Mouse (Mus musculus) ovary, postnatal 10 days (tissue): ENCODE data around the gene Cyp26a1.

Source experiments
- DNase-seq: peaks from one replicate; pipeline ENCODE4 v3.0.0; 2022; ENCODE audit warnings: low spot score

Cyp26a1 gene

DNA sequence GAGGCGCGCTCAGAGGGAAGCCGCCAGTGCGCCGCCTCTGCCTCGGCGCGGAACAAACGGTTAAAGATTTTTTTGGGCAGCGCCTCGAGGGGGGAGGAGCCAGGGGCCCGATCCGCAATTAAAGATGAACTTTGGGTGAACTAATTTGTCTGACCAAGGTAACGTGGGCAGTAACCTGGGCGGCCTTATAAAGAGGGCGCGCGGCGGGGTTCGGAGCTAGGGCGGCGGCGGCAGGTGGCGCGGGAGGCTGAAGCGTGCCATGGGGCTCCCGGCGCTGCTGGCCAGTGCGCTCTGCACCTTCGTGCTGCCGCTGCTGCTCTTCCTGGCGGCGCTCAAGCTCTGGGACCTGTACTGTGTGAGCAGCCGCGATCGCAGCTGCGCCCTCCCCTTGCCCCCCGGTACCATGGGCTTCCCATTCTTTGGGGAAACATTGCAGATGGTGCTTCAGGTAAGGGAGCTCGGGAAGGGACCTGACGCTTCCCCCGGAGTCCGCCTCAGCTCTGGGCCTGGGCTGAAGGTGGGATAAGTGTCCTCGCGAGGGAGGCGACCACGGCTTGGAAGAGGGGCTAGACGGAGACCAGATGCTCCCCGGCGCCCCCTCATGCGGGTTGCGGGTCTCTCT lies at the start of gene Cyp26a1:
TSS of gene Cyp26a1 (plus strand) at position 148 of the 622 bp plus-strand sequence.
- DNase-seq: no peak

DNA sequence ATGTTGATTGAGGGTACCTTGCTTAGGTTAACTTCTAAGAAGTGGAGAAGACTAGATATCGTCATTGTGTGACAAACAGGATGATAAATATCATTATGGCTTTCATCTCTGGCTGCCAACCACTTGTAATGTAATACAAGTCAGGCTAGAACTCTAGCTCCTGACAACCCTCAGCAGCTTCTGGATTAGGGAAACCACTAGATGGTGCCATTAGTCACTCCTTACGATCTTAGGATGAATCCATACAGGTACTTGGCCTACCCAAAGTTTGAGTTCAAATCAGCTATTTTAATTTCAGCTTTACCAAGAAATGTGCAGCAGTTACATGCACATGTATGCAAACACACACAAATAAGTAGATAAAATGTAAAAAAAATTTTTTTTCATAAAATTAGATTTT lies 49.6 kb upstream of the Cyp26a1 start:
- no peak for DNase-seq

DNA sequence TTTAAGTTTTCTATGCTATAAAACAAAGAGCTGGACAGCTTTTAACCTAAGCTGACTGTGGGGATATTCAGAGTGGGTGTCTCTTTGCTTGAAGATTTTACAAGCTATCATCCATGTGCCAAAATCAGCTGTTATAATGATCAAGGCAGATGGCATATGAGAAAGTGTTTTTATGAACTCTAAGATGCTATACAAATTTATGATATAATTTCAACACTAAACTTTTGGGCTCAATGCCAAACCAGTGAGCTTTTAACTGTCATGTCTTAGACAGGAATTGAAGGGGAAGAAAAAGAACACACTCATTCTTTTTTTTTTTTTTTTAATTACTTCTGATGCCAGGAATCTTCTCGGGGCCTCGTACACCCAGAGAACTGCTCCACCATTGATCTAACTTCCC lies 47.1 kb upstream of the Cyp26a1 start:
- DNase-seq: no peak

DNA sequence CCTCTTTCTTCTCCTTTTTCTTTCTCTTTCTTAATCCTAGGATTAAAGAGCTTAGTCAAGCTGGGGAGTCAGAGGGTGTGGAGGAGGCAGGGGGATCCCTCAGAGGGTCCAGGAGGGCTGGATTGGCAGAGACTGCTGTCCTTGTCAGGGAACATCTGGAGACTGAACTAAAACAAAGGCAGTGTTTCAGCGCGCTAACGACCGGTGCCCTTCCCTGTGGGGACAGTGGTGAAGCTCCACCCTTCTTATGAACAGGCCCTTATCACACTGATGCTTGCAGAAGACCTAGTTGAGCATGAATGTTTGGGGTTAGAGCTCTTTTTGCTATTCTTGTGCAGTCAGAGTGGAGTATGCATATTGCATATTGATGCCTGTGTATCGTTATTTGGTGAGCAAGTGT lies 43.6 kb upstream of the Cyp26a1 start:
- DNase-seq: no peak

DNA sequence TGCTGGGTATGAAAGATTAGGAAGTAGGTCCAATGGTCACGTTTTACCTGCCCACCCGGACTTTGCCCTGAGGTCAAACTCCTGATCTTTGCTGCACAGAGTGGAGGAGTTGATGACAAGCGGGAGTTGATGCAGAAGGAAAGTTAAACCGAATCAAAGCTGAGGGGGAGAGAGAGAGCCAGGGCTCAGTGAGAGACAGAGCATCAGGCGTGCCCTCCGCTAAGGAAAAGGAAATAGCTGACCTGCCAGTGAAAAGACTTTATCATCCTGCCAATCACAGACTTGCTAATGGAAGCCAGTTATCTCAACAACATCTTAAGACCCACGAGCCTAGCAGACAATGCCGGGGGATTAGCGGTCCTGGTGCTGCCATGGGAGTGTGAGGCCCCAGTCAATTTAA lies 41.2 kb upstream of the Cyp26a1 start:
- no peak for DNase-seq

DNA sequence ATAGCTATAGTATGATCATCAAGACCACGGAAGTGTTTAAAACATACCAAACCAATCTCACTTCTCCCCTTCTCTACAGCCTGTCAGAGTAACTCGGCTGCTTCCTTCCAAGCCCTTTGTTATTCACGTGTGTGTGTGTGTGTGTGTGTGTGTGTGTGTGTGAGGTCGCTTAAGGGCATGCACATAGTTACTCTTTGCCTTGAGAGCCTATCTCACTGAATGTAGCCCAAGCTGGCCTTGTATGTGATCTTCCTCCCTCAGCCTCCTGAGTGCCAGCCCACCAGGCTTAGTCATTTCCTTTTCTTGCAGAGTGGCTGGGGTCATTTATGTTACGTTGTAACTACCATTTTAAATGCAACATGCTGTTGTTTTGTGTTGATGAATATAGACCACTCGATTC lies 32.3 kb upstream of the Cyp26a1 start:
- no peak for DNase-seq

DNA sequence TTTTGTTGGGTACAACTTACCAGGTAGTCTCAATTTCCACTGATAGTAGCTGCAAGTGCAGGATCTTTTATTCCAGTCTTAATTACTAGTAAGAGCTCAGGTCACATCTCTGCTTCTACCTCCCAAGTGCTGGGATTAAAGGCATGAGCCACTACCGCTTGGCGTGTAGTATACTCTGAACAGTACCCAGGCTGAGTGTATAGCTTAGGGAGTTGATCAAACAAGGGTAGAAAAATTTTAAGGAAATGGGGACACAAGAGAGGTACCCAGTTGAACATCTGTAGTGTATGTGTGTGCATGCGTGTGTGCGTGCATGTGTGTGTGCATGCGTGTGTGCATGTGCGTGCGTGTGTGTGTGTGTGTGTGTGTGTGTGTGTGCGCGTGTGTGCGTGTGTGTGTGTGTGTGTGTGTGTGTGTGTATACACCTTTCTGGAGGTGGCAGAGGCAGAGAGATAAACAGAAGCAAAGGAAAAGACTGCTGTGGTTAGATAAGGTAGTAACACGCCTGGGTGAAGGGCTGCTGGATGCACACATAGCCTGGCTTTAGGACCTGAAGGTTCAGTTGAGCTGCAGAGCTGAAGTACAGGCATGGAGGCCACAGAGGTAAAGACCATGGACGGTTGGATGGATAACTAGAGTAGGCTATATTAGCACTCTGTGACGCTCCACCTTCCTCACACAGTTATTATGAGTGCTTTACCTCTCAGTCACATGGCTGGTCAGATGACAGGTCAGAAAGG lies 29.6 kb upstream of the Cyp26a1 start:
- DNase-seq: no peak

DNA sequence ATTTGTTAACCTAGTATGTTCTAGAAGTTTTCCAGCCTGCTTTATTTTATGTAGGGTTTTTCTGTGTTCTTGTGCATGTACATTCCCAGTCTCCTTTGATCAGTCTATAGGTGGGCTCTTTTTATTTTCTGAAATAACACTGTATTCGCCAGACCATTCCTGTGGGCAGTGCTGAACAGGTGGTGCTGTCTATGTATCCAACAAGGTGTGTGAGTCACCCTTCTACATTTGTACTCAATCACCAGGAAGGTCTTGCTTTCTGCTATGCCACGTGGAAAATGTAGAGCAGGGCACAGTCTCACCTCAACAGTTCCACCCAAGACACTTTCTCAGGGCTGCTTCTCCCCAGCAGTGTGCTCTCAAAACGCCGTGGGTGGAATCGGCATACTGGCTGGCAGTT lies 28.9 kb upstream of the Cyp26a1 start:
- no peak for DNase-seq

DNA sequence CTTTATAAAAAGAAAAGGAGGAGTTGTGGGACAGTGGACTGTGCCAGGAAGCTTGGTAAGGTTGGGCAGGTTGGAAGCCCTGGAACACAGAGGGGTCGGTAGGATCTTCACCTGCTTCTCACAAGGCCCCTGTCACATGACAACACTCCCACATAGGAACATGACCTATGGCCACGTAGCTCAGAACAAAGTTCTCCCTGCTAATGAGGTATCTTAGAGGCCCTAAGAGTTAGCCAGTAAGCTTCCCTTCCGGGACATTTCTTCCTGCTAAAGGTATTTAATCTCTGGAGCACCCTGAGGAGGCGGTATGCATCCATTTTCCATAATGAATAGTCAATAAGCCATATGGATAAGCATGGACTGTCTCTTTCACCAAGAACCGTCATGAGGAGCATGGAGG lies 28.1 kb upstream of the Cyp26a1 start:
- DNase-seq: no peak

DNA sequence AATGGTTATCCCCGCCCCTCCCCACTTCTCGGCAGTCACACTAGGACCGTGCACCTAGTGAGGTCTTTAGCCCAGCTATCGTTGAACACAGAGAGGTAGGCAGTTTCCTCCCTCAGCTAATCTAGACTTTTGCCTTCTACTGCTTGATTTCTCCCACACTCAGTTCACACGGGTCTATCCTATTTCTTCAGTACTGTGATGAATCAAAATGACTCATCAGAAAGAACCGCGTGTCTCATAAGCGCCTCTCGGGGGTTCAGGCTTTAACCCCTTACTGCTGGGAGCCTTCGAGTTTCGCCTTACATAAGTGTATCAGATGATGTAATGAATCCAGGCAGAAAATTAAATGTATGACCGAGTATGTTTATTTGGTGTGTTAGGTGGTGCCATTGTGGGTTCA lies 24.2 kb upstream of the Cyp26a1 start:
- no peak for DNase-seq

DNA sequence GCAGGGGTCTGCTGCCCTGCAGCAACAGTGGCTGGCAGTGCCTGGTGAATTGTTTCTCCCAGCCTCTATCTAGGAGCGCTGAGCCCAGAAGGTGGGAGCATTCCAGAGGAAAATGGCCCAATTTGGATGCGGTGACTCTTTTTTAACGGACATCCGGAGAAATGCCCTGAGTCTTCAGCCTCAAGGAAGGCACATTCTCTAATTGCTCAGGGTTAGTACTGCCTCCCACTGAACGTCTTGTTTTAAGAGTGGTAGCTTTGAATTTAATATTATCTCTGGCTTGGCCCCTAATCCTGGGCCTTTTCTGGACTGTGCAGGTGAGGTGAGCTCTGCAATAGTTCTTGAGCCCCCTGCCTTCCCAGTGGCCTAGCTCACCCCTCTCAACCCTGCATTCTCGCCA lies 12.3 kb upstream of the Cyp26a1 start, which contains the start of gene Cyp26c1:
TSS of gene Cyp26c1 (plus strand) at position 301 of the 400 bp plus-strand sequence.
- DNase-seq: no peak

DNA sequence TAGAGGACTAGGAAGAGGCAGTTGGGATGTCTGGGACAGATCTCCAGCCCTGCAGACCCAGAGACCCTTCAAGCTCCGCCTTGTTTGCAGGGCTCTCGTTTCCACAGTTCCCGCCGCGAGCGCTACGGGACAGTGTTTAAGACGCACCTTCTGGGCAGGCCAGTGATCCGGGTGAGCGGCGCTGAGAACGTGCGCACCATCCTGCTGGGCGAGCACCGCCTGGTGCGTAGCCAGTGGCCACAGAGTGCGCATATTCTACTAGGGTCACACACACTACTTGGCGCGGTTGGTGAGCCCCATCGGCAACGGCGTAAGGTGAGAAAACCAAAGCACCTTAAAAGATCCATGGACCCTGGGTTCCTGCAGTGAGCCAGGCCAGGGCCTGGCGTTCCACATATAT lies 11.3 kb upstream of the Cyp26a1 start:
- DNase-seq: no peak

DNA sequence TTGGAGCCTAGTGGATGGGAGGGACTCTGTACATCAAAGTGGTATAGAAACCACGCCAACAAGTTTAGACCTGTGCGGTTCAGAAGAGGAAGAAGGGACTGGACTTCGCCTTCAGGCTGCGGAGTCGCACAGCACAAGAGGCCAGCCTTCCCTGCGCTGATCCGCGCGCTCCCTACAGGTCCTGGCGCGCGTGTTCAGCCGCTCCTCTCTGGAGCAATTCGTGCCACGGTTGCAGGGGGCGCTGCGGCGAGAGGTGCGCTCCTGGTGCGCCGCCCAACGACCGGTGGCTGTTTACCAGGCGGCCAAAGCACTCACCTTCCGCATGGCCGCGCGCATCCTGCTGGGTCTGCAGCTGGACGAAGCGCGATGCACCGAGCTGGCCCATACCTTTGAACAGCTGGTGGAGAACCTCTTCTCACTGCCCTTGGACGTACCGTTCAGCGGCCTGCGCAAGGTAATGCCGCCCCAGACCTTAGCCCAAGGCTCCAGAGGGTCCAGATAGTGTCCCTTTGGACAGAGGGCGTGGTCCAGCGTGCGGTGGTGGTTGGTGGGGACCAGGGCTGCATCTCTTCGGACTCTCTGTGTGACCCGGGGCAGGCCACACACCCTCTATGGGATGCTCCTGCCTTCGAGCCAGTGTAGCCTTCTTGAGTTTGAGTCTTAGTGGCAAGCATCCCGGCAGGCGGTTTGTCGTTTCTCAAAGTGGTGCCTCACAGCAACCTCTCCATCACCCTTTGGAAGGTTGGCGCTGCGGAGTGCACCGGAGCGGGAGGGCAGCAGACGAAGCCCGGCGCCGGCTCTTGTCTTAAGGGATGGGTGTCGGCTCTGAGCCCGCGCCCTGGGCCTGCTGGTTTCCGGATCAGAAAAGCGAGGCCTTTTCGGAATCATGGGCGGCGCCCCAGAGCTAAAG lies 10.4 kb upstream of the Cyp26a1 start:
- DNase-seq: no peak

DNA sequence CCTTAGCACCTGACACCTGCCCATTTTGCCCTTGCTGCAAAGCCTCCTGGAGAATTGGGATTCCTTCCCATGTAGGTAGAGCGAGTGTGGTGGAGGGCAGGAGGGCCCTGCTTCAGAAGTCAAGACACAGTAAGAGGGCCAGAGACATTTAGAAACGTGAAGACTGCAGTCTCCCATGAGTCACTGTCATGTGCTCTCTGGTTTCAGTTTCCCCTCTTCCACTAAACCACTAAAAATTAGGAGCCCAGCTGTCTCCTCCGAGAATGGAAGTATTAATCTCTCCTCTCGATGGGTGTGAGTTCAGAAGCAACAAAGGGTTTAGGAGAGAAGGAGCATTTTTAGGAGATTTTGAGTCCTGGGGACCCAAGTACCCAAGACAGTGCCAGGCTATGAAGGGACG lies 8.1 kb upstream of the Cyp26a1 start:
- no peak for DNase-seq

DNA sequence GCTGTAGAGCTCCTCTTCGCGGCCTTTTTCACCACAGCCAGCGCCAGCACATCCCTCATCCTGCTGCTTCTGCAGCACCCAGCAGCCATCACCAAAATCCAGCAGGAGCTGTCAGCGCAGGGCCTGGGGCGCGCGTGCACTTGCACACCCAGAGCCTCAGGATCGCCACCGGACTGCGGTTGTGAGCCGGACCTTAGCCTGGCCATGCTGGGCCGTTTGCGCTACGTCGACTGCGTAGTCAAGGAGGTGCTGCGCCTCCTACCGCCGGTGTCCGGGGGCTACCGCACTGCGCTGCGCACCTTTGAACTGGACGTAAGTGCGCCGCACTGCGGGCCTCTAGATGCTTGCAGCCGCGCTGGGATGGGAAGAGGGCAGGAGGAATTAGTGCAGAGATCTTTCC lies 6.9 kb upstream of the Cyp26a1 start:
- no peak for DNase-seq

DNA sequence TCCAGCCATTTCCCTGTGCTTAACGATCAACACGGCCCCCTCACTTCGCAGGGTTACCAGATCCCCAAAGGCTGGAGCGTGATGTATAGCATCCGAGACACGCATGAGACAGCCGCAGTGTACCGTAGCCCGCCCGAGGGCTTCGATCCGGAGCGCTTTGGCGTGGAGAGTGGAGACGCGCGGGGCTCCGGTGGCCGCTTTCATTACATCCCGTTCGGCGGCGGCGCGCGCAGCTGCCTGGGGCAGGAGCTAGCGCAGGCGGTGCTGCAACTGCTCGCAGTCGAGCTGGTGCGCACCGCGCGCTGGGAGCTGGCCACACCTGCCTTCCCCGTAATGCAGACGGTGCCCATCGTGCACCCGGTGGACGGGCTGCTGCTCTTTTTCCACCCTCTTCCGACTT lies 4.7 kb upstream of the Cyp26a1 start:
- no peak for DNase-seq

DNA sequence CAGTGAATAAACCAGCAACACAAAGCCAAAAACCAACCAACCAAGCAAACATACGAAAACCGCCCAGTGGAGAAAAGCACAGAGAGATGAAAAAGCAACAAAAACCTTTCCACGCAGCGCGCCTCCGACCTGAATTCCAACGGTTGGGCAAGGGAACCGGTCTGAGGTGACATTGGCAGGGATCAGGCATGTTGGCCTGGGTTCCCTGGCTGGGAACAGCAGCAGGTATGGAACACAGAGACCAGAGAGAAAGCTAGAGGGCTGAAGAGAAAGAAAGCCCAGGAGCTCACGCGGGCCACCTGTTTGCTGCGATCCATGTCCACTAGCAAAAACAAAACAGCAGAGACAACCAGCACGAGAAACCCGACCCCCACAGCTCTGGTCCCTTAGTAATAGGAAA lies 2.5 kb upstream of the Cyp26a1 start:
- no peak for DNase-seq

DNA sequence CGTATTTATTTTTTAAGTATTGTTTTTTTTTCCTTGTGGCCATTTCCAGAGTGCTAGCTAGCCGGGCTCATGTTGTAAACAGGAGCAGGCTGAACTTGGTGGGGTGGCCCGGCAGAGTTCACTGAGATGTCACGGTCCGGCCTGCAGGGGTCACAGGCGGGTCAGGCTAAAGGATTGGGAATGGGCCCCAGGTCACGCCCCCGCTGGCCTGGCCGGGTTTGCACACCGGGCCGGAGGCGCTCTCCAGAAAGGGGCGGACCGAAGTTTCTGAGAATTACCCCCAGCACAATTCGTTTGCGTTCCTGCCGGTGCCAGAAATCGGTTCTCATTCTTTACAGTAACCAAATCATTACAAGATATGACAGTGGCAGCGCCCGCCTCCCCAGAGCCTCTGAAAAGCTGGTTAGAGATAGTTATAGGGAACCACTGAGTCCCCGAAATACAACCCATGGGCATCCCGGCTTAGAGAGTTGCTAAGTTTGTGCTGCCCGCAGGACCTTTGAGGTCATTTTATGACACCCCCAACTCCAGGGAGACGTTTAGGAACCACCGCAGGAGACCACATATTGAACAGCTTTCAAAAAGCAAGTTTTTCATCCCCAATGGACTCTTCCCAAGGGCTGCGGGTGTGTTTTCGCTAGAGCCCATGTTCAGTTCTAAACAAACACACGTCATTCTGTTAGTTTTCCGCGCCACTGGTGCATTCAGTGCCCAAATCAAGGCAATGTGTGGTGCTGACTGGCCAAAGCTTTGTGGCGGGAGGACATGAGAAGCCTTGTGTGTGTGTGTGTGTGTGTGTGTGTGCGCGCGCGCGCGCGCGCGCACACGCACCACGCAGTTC lies 1.6 kb upstream of the Cyp26a1 start:
- no peak for DNase-seq

DNA sequence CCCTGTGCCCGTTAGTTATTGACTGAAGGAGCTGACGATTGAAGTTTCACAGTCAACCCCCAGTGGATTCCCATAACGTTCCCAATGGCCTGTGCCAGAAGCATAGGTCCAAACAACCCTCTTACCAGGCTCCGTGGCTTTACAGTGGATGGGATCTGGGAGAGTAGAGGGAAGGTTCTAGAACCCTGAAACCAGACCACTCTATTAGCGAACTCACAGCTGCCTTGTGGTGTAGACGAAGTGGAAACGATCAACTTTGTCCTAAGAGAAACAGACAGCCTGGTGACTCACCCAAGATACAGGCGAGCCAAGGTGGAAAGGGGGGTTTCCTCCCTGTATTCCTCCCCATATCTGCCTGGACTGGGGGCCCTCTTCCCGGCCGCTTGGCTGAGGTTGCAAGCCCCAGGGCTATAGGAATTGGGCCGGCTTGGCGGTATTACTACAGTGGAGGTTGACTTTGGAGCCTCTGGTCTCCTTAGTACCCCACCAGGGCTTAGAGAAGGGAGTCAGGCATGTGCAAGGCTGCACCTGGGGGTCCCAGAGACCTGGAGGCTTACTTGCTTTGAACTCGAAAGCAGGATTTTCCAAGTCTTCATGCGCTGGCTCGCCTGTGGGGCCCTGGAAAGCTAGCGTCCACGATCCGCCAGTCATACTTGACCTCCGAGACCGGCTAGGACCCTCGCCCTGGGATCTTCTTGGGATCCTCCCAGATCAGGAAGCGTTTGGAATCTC lies 829 bp upstream of the Cyp26a1 start:
- DNase-seq: no peak

DNA sequence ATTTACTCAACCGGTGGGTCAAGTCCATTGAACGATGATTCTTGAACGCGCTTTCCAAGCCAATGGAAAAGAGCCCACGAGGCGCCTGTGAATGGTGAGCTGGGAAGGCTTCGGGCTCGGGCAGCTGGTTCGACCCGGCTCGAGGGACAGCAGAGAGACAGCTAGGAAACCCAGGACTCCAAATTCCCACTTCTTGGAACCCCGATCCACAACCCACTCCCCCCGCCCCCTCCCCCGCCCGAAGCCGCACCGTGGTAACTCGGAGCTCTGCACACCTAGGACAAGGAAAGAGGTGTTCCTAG lies 312 bp upstream of the Cyp26a1 start:
- no peak for DNase-seq
